33 mouse cellular contexts compared by ENCODE assay signal in the genomic region with DNA sequence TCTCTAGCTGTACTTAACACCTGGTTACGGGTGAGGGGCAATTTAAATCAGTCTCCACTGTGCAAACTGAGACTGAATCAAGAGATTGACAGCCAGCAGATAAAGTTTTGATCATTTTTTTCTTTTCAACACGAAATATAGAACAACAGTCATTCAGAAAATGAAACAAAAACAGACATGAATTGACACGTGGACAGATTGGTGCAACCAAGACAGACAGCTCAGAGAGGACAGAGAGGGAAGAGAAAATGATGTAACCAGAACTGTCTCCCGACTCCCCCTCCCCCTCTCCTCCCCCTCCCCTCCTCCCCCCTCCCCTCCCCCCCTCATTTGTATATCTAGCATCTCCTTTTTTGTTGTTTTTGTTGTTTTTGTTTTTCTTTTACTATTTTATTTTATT. TPM values are rescaled to one million over a fixed set of nuclear protein-coding genes. Genes with fewer than 3 reads are reported as not detected.
DNase-seq lines count a peak whose midpoint lies in the region; ATAC-seq and TF ChIP-seq lines count a peak whose summit lies in the region.
"Had no signal": no experiment of that assay in that cellular context is flagged by ENCODE, and none has a peak within 500 bp of the region (broad histone marks: within the 10 kb centered on the region; RNA-seq: fewer than 3 reads in every experiment).

No protein-coding gene starts in this region.

- no peak for TF ChIP-seq CTCF in cerebellum, adult 2 months (IDR thresholded peaks at IDR 0.05; ENCODE audit: borderline replicate concordance, insufficient read depth, low read depth, low read length)

- H3K4me1 ChIP-seq in brown adipose tissue, adult 24 weeks (ENCODE audit: control insufficient read depth, insufficient read depth, insufficient read length, low read length), result no peaks in the 10 kb centered on the region
- no peaks in the 10 kb centered on the region for H3K4me1 ChIP-seq in cerebellum, adult 2 months (ENCODE audit: control insufficient read depth, insufficient read depth, low read length)
- H3K4me1 ChIP-seq: forebrain, embryonic 10.5 days; forebrain, embryonic 13.5 days; hindbrain, embryonic 12.5 days; hindbrain, embryonic 15.5 days had no signal

- H3K27me3 ChIP-seq in cerebellum, adult 2 months (ENCODE audit: control insufficient read depth, insufficient read depth, low read length), result no peaks in the 10 kb centered on the region
- H3K27me3 ChIP-seq: forebrain, embryonic 13.5 days; hindbrain, embryonic 12.5 days; hindbrain, embryonic 15.5 days had no signal

- DNase-seq in A20 (ENCODE audit: low read depth, low spot score), result peak; percentile 56
- DNase-seq in cerebellum, adult 11-12 months, result no peak
- no peak for DNase-seq in cerebellum, adult 2 months
- no peak for DNase-seq in left cerebral cortex, postnatal 14 days (ENCODE audit: low spot score in 2 of 2)
- DNase-seq: adrenal gland, adult 8-10 months; adrenal gland, postnatal 25 days; cerebellum, adult 11 months; cerebellum, adult 9-10 months; cerebellum, postnatal 14 days; gastrocnemius, postnatal 10 days; gastrocnemius, postnatal 36 days; heart, adult 11 months had no signal

- H3K4me3 ChIP-seq in brown adipose tissue, adult 24 weeks (ENCODE audit: insufficient read depth, low read depth, low read length), result no peak overlapping the region
- H3K4me3 ChIP-seq in cerebellum, adult 2 months (replicated peaks; ENCODE audit: insufficient read depth, low read depth, low read length), result no peak overlapping the region
- H3K4me3 ChIP-seq: forebrain, embryonic 10.5 days; forebrain, embryonic 13.5 days; hindbrain, embryonic 12.5 days; hindbrain, embryonic 15.5 days had no signal

- ATAC-seq in CD4-positive, CD25-positive, alpha-beta regulatory T cell, adult 4 months, result peak; percentile 71
- ATAC-seq in inflammation-experienced regulatory T-cells, adult 6 months, result peak; percentile 43
- ATAC-seq: forebrain, embryonic 13.5 days; forebrain, embryonic 16.5 days; intestine, embryonic 16.5 days had no signal

- intact Hi-C loops in left cerebral cortex, postnatal 14 days (cut with DNase I), result no loop called here

- 45% methylated on average over 4 of the region's 4 CpGs for whole genome bisulfite sequencing in cerebellum, adult 2 months

- no peak for TF ChIP-seq POLR2A in cerebellum, adult 2 months (IDR thresholded peaks at IDR 0.05; ENCODE audit: borderline replicate concordance, insufficient read depth, low read length)

- H3K27ac ChIP-seq in brown adipose tissue, adult 24 weeks (replicated peaks; ENCODE audit: low read depth, low read length), result peak overlapping the region; percentile 23
- H3K27ac ChIP-seq in cerebellum, adult 2 months (ENCODE audit: insufficient read depth, low read length), result no peak overlapping the region
- H3K27ac ChIP-seq: forebrain, embryonic 10.5 days; forebrain, embryonic 13.5 days; hindbrain, embryonic 12.5 days; hindbrain, embryonic 15.5 days had no signal

RNA-seq across cellular contexts. Expression of a gene that starts 24.5 kb away (rescaled TPM):
- not detected for polyA plus RNA-seq in CD4-positive, CD25-positive, alpha-beta regulatory T cell, adult 4 months (2017; shearing (Covaris generic))
- 0.48 TPM in 1 of 2 replicates, not detected in the other for polyA plus RNA-seq in brown adipose tissue, adult 24 weeks (2012; ENCODE audit: insufficient read depth, insufficient read length, missing spikeins)
- polyA plus RNA-seq in inflammation-experienced regulatory T-cells, adult 6 months (2017; shearing (Covaris generic)), result not detected
- not detected in 2 replicates for polyA plus RNA-seq in cerebellum, adult 2 months (2012; rRNA removed)
- not detected for total RNA-seq in left cerebral cortex, postnatal 14 days (2021)
- total RNA-seq: adrenal gland, postnatal 25 days; gastrocnemius, adult 18-20 months; gastrocnemius, postnatal 10 days; gastrocnemius, postnatal 36 days; heart, adult 8-10 months; heart, postnatal 25 days; hematopoietic stem cell, adult 5-6 weeks; MEL had no signal
- polyA plus RNA-seq: brain, embryonic 14.5 days; C2C12; embryonic facial prominence, embryonic 11.5 days; forebrain, embryonic 10.5 days; forebrain, embryonic 13.5 days; forebrain, embryonic 16.5 days; heart, embryonic 11.5 days; heart, embryonic 14.5 days; heart, postnatal 0 days; hindbrain, embryonic 12.5 days; hindbrain, embryonic 15.5 days; intestine, embryonic 16.5 days had no signal

RNA-seq across cellular contexts. Expression of a gene that starts 26.9 kb away (rescaled TPM):
- not detected for polyA plus RNA-seq in CD4-positive, CD25-positive, alpha-beta regulatory T cell, adult 4 months (2017; shearing (Covaris generic))
- not detected in 2 replicates for polyA plus RNA-seq in brown adipose tissue, adult 24 weeks (2012; ENCODE audit: insufficient read depth, insufficient read length, missing spikeins)
- not detected for polyA plus RNA-seq in inflammation-experienced regulatory T-cells, adult 6 months (2017; shearing (Covaris generic))
- 0.05 TPM in 1 of 2 replicates, not detected in the other for polyA plus RNA-seq in cerebellum, adult 2 months (2012; rRNA removed)
- total RNA-seq in left cerebral cortex, postnatal 14 days (2021), result not detected
- total RNA-seq: adrenal gland, postnatal 25 days; gastrocnemius, adult 18-20 months; gastrocnemius, postnatal 36 days; MEL had no signal
- polyA plus RNA-seq: C2C12; embryonic facial prominence, embryonic 11.5 days; forebrain, embryonic 10.5 days; forebrain, embryonic 13.5 days; forebrain, embryonic 16.5 days; heart, embryonic 11.5 days; heart, embryonic 14.5 days; hindbrain, embryonic 15.5 days had no signal

RNA-seq across cellular contexts. Expression of a gene that starts 48.4 kb away (rescaled TPM):
- not detected for polyA plus RNA-seq in CD4-positive, CD25-positive, alpha-beta regulatory T cell, adult 4 months (2017; shearing (Covaris generic))
- 0.54 and 2.7 TPM in 2 replicates for polyA plus RNA-seq in brown adipose tissue, adult 24 weeks (2012; ENCODE audit: insufficient read depth, insufficient read length, missing spikeins)
- polyA plus RNA-seq in inflammation-experienced regulatory T-cells, adult 6 months (2017; shearing (Covaris generic)), result not detected
- not detected in 2 replicates for polyA plus RNA-seq in cerebellum, adult 2 months (2012; rRNA removed)
- not detected for total RNA-seq in left cerebral cortex, postnatal 14 days (2021)
- total RNA-seq: heart, postnatal 25 days; hematopoietic stem cell, adult 5-6 weeks; MEL had no signal
- polyA plus RNA-seq: brain, embryonic 14.5 days; C2C12; embryonic facial prominence, embryonic 11.5 days; embryonic facial prominence, embryonic 14.5 days; forebrain, embryonic 10.5 days; forebrain, embryonic 13.5 days; forebrain, embryonic 16.5 days; heart, embryonic 11.5 days; heart, embryonic 14.5 days; hindbrain, embryonic 12.5 days; hindbrain, embryonic 15.5 days; intestine, embryonic 16.5 days had no signal

RNA-seq across cellular contexts. Expression of a gene that starts 48.4 kb away (rescaled TPM):
- not detected for polyA plus RNA-seq in CD4-positive, CD25-positive, alpha-beta regulatory T cell, adult 4 months (2017; shearing (Covaris generic))
- polyA plus RNA-seq in brown adipose tissue, adult 24 weeks (2012; ENCODE audit: insufficient read depth, insufficient read length, missing spikeins), result not detected in 2 replicates
- not detected for polyA plus RNA-seq in inflammation-experienced regulatory T-cells, adult 6 months (2017; shearing (Covaris generic))
- 0.06 TPM in 1 of 2 replicates, not detected in the other for polyA plus RNA-seq in cerebellum, adult 2 months (2012; rRNA removed)
- not detected for total RNA-seq in left cerebral cortex, postnatal 14 days (2021)
- total RNA-seq: heart, postnatal 25 days; hematopoietic stem cell, adult 5-6 weeks; MEL had no signal
- polyA plus RNA-seq: brain, embryonic 14.5 days; C2C12; embryonic facial prominence, embryonic 11.5 days; embryonic facial prominence, embryonic 14.5 days; forebrain, embryonic 10.5 days; forebrain, embryonic 13.5 days; forebrain, embryonic 16.5 days; heart, embryonic 11.5 days; heart, embryonic 14.5 days; heart, postnatal 0 days; hindbrain, embryonic 12.5 days; hindbrain, embryonic 15.5 days; intestine, embryonic 16.5 days had no signal

RNA-seq across cellular contexts. Expression of a gene that starts 53.8 kb away (rescaled TPM):
- 100 to 1,000 TPM; 165 to 220 TPM for polyA plus RNA-seq in CD4-positive, CD25-positive, alpha-beta regulatory T cell, adult 4 months (2017; shearing (Covaris generic))
- not detected in 2 replicates for polyA plus RNA-seq in brown adipose tissue, adult 24 weeks (2012; ENCODE audit: insufficient read depth, insufficient read length, missing spikeins)
- 100 to 1,000 TPM; 239 to 411 (median 240) TPM for polyA plus RNA-seq in inflammation-experienced regulatory T-cells, adult 6 months (2017; shearing (Covaris generic))
- 2.2 and 2.9 TPM in 2 replicates for polyA plus RNA-seq in cerebellum, adult 2 months (2012; rRNA removed)
- under 1 TPM; 0.26 to 0.27 TPM for total RNA-seq in left cerebral cortex, postnatal 14 days (2021)
- total RNA-seq: gastrocnemius, postnatal 36 days had no signal
- polyA plus RNA-seq: forebrain, embryonic 10.5 days; forebrain, embryonic 16.5 days had no signal
